Mouse (Mus musculus): Measurements from ENCODE around the gene Nop16. TPM values are rescaled to one million over a fixed set of nuclear protein-coding genes. Genes with fewer than 3 reads are reported as not detected.
A peak's percentile ranks its signal among the peaks of the same experiment; 100 is the strongest.

Gene Nop16
- total RNA-seq, 2 experiments from 2014 or later: 17.7 to 19.6 TPM

- no peak for DNase-seq
These were observed 7.0 kb upstream of the Nop16 start for GRCm38 (mm10) chr13:54596870-54597269.

GRCm38 (mm10) chr13:54596107-54596690 lies 6.3 kb upstream of the Nop16 start:
- no peak for DNase-seq

GRCm38 (mm10) chr13:54593617-54594016 lies 3.7 kb upstream of the Nop16 start:
- DNase-seq: no peak

GRCm38 (mm10) chr13:54591776-54592356 lies 2.0 kb upstream of the Nop16 start:
- no peak for DNase-seq

GRCm38 (mm10) chr13:54589414-54589995 lies 385 bp downstream of the Nop16 start:
- no peak for DNase-seq

GRCm38 (mm10) chr13:54585831-54586230 lies 4.1 kb downstream of the Nop16 start:
- no peak for DNase-seq

GRCm38 (mm10) chr13:54582860-54583259 lies 7.0 kb downstream of the Nop16 start:
- no peak for DNase-seq

GRCm38 (mm10) chr13:54582126-54582525 lies 7.8 kb downstream of the Nop16 start:
- no peak for DNase-seq

GRCm38 (mm10) chr13:54581385-54581784 lies 8.5 kb downstream of the Nop16 start:
- no peak for DNase-seq

GRCm38 (mm10) chr13:54577652-54578507 lies 12.0 kb downstream of the Nop16 start:
- no peak for DNase-seq

GRCm38 (mm10) chr13:54575489-54575888 lies 14.4 kb downstream of the Nop16 start:
- no peak for DNase-seq

- DNase-seq: peak; percentile 73
These were observed 14.9 kb downstream of the Nop16 start, which contains the start of gene Arl10 for GRCm38 (mm10) chr13:54574854-54575481. Gene Arl10, plus strand, starts transcription at chr13:54575015.

GRCm38 (mm10) chr13:54572621-54573020 lies 17.3 kb downstream of the Nop16 start:
- DNase-seq: no peak

- no peak for DNase-seq
These were observed 18.3 kb downstream of the Nop16 start for GRCm38 (mm10) chr13:54571637-54572036.

GRCm38 (mm10) chr13:54570736-54571135 lies 19.2 kb downstream of the Nop16 start:
- DNase-seq: no peak

GRCm38 (mm10) chr13:54569282-54569681 lies 20.6 kb downstream of the Nop16 start:
- no peak for DNase-seq

- no peak for DNase-seq
These were observed 21.5 kb downstream of the Nop16 start for GRCm38 (mm10) chr13:54568380-54568779.

GRCm38 (mm10) chr13:54565594-54566345 lies 24.1 kb downstream of the Nop16 start:
- peak; percentile 39 for DNase-seq

GRCm38 (mm10) chr13:54565201-54565581 lies 24.7 kb downstream of the Nop16 start, which contains the start of gene 4833439L19Rik:
Gene 4833439L19Rik, minus strand, starts transcription at chr13:54565435.
- DNase-seq: peak; percentile 95

- no peak for DNase-seq
These were observed 25.4 kb downstream of the Nop16 start for GRCm38 (mm10) chr13:54564232-54565200.

Measured in gastrocnemius, postnatal 10 days (tissue).